Mouse (Mus musculus): ENCODE measurements around the gene Mpst. TPM values are rescaled to one million over a fixed set of nuclear protein-coding genes. Genes with fewer than 3 reads are reported as not detected.
A peak's percentile ranks its signal among the peaks of the same experiment; 100 is the strongest.

Gene Mpst
- polyA plus RNA-seq, 1 experiment from 2014 or later = 5.9 TPM

DNA sequence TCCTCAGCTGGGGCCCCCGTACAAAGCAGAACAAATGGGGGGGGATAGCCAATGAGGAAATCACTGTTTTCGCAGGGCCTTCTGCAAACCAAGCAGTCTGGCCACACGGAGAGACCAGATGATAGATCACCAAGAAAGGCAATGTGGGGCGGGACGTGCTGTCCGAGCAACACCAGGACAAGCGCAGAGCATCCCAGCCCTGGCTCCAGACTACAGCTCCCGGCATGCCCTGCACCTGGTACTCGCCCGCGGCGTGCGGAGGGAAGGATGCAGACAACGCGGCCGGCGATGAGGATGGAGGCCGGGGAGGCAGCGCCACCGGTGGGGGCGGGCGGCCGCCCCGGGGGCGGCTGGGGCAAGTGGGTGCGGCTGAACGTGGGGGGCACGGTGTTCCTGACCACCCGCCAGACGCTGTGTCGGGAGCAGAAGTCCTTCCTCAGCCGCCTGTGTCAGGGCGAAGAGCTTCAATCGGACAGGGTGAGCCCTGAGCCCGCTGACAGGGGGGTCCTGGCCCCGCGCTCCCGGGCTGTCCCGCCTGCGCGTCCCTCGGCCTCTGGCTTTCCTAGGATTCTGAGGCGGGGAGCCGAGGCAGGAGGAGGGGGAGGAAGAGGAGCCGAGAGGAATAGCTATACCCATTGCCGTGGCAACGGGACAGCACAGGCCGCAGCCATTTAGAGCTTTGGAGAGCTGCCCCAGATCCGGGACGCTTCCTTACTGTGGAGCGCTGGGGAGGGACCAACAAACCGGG is 22.3 kb downstream of the Mpst start, which contains the start of gene Kctd17:
TSS of gene Kctd17 (plus strand) at position 174 of the 748 bp plus-strand sequence.
- WGBS = 1% methylated on average over 52 of the region's 52 CpGs
- peak within 1 kb of the TSS; percentile 10; the same call in 1 of the 2 replicates for H3K27ac ChIP-seq (ENCODE audit: low read depth, low read length)
- H3K27me3 ChIP-seq (replicated peaks; ENCODE audit: control insufficient read depth, insufficient read depth, low read length) = no peaks in the 10 kb centered on the region
- H3K4me3 ChIP-seq (ENCODE audit: low read depth, low read length) = peak within 1 kb of the TSS; percentile 60
- H3K36me3 ChIP-seq (ENCODE audit: control insufficient read depth, insufficient read depth, low read length) = peaks cover 24% of the 10 kb centered on the region
- ATAC-seq = peak; percentile 94
- peaks cover 9% of the 10 kb centered on the region for H3K4me1 ChIP-seq (ENCODE audit: control insufficient read depth, insufficient read depth, low read length)
- peak within 1 kb of the TSS; percentile 73 for H3K9ac ChIP-seq (ENCODE audit: low read length)
- H3K4me2 ChIP-seq (ENCODE audit: low read length) = peak within 1 kb of the TSS; percentile 88
- H3K9me3 ChIP-seq (replicated peaks; ENCODE audit: control insufficient read depth, low read length) = no peaks in the 10 kb centered on the region
- peak; percentile 83 for DNase-seq (ENCODE audit: low spot score)

DNA sequence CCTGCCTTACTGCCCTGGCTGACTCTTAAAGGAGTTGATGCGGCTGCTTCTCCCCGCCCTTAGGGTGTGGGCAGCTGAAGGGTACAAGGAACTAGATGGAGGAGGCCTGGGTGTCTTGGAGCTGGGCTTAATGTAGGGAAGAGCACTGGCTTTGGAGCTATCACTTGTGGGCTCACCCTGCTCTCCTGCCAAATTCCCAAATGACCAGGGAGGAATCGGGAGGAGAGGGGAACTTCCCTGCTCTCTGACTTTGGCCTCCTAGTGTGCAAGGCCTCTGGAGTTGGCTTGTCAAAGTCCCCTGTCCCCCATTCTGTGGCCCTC is 22.9 kb downstream of the Mpst start:
- Histone ChIP-seq H3K4me3 (ENCODE audit: low read depth, low read length) (peak overlapping the region; percentile 60), H3K9me3 (replicated peaks; ENCODE audit: control insufficient read depth, low read length) (no peaks in the 10 kb centered on the region), H3K27ac (ENCODE audit: low read depth, low read length) (peak overlapping the region; percentile 10; the same call in 1 of the 2 replicates), H3K36me3 (ENCODE audit: control insufficient read depth, insufficient read depth, low read length) (peaks cover 30% of the 10 kb centered on the region), H3K4me2 (ENCODE audit: low read length) (peak overlapping the region; percentile 88), H3K27me3 (replicated peaks; ENCODE audit: control insufficient read depth, insufficient read depth, low read length) (no peaks in the 10 kb centered on the region), H3K9ac (ENCODE audit: low read length) (peak overlapping the region; percentile 73), H3K4me1 (ENCODE audit: control insufficient read depth, insufficient read depth, low read length) (peaks cover 9% of the 10 kb centered on the region)
- ATAC-seq (no peak), DNase-seq (ENCODE audit: low spot score) (no peak)
- 0% methylated on average over 3 of the region's 3 CpGs for WGBS

DNA sequence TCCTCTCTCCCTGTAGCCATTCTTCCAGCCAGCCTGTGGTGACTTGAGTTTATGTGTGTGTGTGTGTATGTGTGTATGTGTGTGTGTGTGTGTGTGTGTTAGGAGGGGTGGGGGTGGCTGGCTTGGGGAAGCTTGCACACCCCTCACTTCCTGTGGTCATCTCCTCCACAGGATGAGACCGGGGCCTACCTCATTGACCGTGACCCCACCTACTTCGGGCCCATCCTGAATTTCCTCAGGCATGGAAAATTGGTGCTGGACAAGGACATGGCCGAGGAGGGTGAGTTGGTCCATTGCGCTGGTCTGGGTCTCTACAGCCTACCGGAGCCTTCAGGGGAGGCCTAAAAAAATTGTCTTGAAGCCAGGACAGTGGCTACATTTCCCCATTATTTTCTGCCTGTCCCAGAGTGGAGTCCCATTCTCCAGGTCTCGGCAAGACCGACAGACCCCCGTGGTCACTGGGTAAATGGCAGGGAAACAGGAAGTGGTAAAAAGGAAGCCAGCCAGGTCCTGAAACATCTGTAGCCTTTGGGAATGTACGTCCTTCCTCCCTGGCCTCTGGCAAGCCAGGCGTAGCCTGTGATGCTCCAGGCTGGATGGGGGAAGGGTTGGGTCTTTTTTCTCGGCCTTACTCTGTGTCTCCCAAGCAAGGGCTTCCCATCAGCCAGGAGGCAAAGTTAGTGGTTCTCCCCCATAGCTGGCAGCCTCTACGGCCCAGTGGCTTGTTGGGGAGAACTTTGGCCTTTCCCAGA is 23.8 kb downstream of the Mpst start:
- Histone ChIP-seq H3K4me3 (ENCODE audit: low read depth, low read length) (peak overlapping the region; percentile 60), H3K4me2 (ENCODE audit: low read length) (peak overlapping the region; percentile 88), H3K9me3 (replicated peaks; ENCODE audit: control insufficient read depth, low read length) (no peaks in the 10 kb centered on the region), H3K27ac (ENCODE audit: low read depth, low read length) (no peak overlapping the region), H3K36me3 (ENCODE audit: control insufficient read depth, insufficient read depth, low read length) (peaks cover 37% of the 10 kb centered on the region), H3K4me1 (ENCODE audit: control insufficient read depth, insufficient read depth, low read length) (peaks cover 9% of the 10 kb centered on the region), H3K27me3 (replicated peaks; ENCODE audit: control insufficient read depth, insufficient read depth, low read length) (no peaks in the 10 kb centered on the region), H3K9ac (ENCODE audit: low read length) (no peak overlapping the region; the same call in 1 of the 2 replicates)
- ATAC-seq (no peak), DNase-seq (ENCODE audit: low spot score) (no peak)
- WGBS = 86% methylated on average over 13 of the region's 13 CpGs

DNA sequence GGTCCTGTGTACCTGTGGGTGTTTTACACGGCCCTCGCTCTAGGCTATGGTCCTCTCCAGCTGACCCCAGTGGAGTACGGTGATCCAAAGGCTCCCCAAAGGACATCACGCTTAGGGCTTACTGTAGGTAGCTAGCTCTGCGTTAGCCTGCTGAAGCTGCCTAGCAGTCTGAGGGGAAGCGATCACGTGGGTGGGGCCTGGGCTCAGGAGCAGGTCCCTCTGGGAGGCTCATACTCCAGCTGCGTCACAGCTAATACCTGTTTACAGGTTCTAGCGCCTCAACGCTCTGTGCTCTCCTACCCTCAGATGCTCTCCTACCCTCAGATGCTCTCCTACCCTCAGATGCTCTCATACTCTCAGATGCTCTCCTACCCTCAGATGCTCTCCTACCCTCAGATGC is 24.7 kb downstream of the Mpst start:
- Histone ChIP-seq H3K27me3 (replicated peaks; ENCODE audit: control insufficient read depth, insufficient read depth, low read length) (no peaks in the 10 kb centered on the region), H3K27ac (ENCODE audit: low read depth, low read length) (no peak overlapping the region), H3K4me3 (ENCODE audit: low read depth, low read length) (no peak overlapping the region), H3K9me3 (replicated peaks; ENCODE audit: control insufficient read depth, low read length) (no peaks in the 10 kb centered on the region), H3K4me2 (ENCODE audit: low read length) (no peak overlapping the region), H3K36me3 (ENCODE audit: control insufficient read depth, insufficient read depth, low read length) (peaks cover 45% of the 10 kb centered on the region), H3K4me1 (ENCODE audit: control insufficient read depth, insufficient read depth, low read length) (peaks cover 9% of the 10 kb centered on the region), H3K9ac (ENCODE audit: low read length) (no peak overlapping the region)
- whole genome bisulfite sequencing = 93% methylated on average over 10 of the region's 10 CpGs
- DNase-seq (ENCODE audit: low spot score) = no peak
- ATAC-seq = no peak

DNA sequence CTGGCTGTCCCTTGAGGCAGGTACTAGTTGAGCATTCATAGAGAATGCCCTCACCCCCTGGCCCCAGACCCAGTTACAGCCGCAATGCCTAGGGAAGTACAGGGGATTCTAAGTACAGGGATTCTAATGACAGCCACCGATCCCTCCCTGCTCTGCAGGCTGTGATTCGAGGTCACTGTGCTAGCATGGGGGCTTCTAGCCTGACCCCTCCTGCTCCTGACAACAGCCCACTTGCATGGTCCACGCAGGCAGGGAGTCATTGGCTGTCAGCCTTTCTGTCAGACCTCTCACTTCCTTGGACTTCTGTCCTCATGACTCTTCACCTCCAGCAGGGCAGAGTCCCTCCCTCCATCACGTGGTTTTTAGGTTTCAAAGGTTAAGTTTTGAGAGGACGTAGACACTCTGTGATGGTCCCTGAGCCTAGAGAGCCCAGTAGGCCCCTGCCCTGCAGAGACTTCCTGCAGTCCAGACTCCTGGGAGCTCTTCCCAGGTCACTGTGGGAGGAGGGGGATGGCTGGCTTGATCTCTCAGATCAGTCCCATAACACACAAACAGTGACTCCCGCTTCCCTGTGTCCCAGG is 25.4 kb downstream of the Mpst start:
- DNase-seq (ENCODE audit: low spot score) (no peak), ATAC-seq (no peak)
- Histone ChIP-seq H3K9ac (ENCODE audit: low read length) (no peak overlapping the region), H3K4me1 (ENCODE audit: control insufficient read depth, insufficient read depth, low read length) (peaks cover 13% of the 10 kb centered on the region), H3K9me3 (replicated peaks; ENCODE audit: control insufficient read depth, low read length) (no peaks in the 10 kb centered on the region), H3K27ac (ENCODE audit: low read depth, low read length) (no peak overlapping the region), H3K4me2 (ENCODE audit: low read length) (no peak overlapping the region), H3K4me3 (ENCODE audit: low read depth, low read length) (no peak overlapping the region), H3K27me3 (replicated peaks; ENCODE audit: control insufficient read depth, insufficient read depth, low read length) (no peaks in the 10 kb centered on the region), H3K36me3 (ENCODE audit: control insufficient read depth, insufficient read depth, low read length) (peaks cover 45% of the 10 kb centered on the region)
- 88% methylated on average over 7 of the region's 7 CpGs for WGBS

DNA sequence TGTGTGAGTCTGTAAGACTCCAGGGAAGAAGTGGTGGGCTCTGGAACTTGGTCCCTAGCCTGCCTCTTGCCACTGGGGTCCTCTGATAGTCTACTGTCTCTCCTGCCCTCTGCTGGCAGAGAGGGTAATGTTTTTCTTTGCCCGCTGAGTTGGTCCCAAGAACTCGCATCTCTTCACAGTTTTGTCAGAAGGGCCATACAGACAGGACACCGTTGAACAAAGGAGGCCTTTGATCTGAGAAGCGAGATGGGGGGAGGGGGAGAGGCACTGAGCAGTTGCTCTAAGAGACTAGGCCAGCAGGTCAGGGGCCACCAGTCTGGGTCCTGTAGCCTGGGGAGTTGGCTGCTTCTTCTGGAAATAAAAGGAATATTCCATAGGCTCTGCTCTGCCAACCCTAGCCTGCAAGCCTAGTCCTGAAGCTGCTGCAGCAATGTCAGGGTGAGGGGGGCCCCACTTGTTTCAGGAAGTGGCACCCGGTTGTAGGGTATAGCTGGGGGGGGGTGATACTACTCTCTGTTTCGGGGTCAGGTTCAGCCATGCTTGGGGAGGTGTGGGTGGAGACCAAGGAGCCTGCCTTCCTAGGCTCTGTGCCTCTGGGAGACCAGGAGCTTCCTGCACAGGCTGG is 28.8 kb downstream of the Mpst start:
- WGBS = 30% methylated on average over 6 of the region's 6 CpGs
- ATAC-seq (no peak), DNase-seq (ENCODE audit: low spot score) (peak; percentile 61)
- H3K4me1 ChIP-seq (ENCODE audit: control insufficient read depth, insufficient read depth, low read length) = peaks cover 13% of the 10 kb centered on the region; the same call in 1 of the 2 replicates
- H3K4me3 ChIP-seq (ENCODE audit: low read depth, low read length) = no peak overlapping the region
- no peaks in the 10 kb centered on the region for H3K27me3 ChIP-seq (replicated peaks; ENCODE audit: control insufficient read depth, insufficient read depth, low read length)
- H3K9ac ChIP-seq (ENCODE audit: low read length) = no peak overlapping the region
- peaks cover 49% of the 10 kb centered on the region for H3K36me3 ChIP-seq (ENCODE audit: control insufficient read depth, insufficient read depth, low read length)
- no peaks in the 10 kb centered on the region for H3K9me3 ChIP-seq (replicated peaks; ENCODE audit: control insufficient read depth, low read length)
- H3K4me2 ChIP-seq (ENCODE audit: low read length) = no peak overlapping the region
- no peak overlapping the region for H3K27ac ChIP-seq (ENCODE audit: low read depth, low read length)

DNA sequence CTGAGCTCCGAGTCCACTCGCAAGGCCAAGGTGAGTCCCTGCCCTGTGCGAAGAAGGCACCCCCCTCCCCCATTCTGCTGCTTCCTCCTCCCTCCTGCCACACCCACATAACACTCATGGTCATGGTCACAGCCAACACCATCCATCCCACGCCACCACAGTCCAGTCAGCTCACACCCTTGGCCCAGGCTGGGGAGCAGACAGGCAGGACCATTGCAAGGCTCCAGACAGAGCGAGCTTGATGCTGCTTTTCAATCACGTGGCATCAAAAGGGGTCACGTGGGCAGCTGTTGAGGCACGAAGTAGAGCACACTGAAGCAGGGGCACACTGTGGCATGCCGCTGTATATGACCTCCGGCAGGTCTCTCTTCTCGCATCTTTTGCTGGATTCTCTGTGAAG is 29.5 kb downstream of the Mpst start:
- no peak overlapping the region for H3K4me3 ChIP-seq (ENCODE audit: low read depth, low read length)
- H3K9ac ChIP-seq (ENCODE audit: low read length) = no peak overlapping the region
- H3K27me3 ChIP-seq (replicated peaks; ENCODE audit: control insufficient read depth, insufficient read depth, low read length) = no peaks in the 10 kb centered on the region
- H3K4me2 ChIP-seq (ENCODE audit: low read length) = no peak overlapping the region
- 89% methylated on average over 11 of the region's 11 CpGs for WGBS
- DNase-seq (ENCODE audit: low spot score) = no peak
- H3K9me3 ChIP-seq (replicated peaks; ENCODE audit: control insufficient read depth, low read length) = no peaks in the 10 kb centered on the region
- no peak overlapping the region for H3K27ac ChIP-seq (ENCODE audit: low read depth, low read length)
- ATAC-seq = no peak
- peaks cover 13% of the 10 kb centered on the region; the same call in 1 of the 2 replicates for H3K4me1 ChIP-seq (ENCODE audit: control insufficient read depth, insufficient read depth, low read length)
- peaks cover 45% of the 10 kb centered on the region for H3K36me3 ChIP-seq (ENCODE audit: control insufficient read depth, insufficient read depth, low read length)

DNA sequence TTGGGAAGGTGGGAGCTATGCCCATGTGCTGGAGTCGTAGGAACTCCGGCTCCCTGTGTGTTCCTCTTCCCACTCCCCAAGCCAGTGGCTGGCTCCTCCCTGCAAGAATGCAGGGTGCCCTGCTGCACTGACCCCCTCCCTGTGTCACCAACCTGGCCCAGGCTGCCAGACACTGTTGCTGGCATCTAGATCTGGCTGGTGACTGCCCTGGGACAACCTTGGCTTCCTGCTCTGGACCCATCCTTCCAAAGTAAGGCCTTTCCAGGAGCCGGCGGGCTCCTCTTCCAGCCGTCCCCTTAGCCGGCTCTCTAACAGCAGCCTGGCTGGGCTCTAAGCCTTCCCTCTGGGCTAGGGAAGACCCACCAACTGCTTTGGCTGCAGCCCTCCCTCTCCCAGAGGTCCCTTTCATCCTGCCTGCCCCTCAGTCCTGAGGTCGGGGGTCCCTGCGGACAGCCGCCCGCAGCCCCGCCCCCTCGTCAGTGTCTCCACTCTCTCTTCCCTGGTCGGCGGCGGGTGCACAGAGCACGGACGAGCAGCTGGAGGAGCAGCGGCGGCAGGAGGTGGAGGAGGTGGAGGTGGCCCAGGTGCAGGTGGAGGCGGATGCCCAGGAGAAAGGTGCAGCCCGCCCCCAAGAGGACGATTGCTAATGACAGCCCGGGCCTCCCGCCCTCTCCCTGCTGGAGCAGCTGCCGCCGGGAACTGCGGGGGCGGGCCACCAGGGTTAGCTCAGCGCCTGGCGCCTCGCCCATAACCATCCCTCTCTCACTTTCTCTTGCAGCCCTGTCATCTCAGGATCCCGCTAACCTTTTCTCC is 30.4 kb downstream of the Mpst start:
- no peaks in the 10 kb centered on the region for H3K27me3 ChIP-seq (replicated peaks; ENCODE audit: control insufficient read depth, insufficient read depth, low read length)
- H3K9ac ChIP-seq (ENCODE audit: low read length) = peak overlapping the region; percentile 50
- ATAC-seq (peak; percentile 78), DNase-seq (ENCODE audit: low spot score) (peak; percentile 88)
- no peaks in the 10 kb centered on the region for H3K9me3 ChIP-seq (replicated peaks; ENCODE audit: control insufficient read depth, low read length)
- peaks cover 36% of the 10 kb centered on the region for H3K36me3 ChIP-seq (ENCODE audit: control insufficient read depth, insufficient read depth, low read length)
- H3K27ac ChIP-seq (ENCODE audit: low read depth, low read length) = peak overlapping the region; percentile 22; the same call in 1 of the 2 replicates
- peaks cover 13% of the 10 kb centered on the region; the same call in 1 of the 2 replicates for H3K4me1 ChIP-seq (ENCODE audit: control insufficient read depth, insufficient read depth, low read length)
- H3K4me2 ChIP-seq (ENCODE audit: low read length) = peak overlapping the region; percentile 59
- H3K4me3 ChIP-seq (ENCODE audit: low read depth, low read length) = peak overlapping the region; percentile 21
- 8% methylated on average over 32 of the region's 32 CpGs for WGBS
